Mouse (Mus musculus) forebrain, embryonic 11.5 days (tissue): ENCODE measurements around the gene Osbpl10. TPM values are rescaled to one million over a fixed set of nuclear protein-coding genes. Genes with fewer than 3 reads are reported as not detected.

Source experiments
- ATAC-seq: fragments of 200-750 bp; cut with Nextera tagmentation; replicated peaks from 2 replicates; pipeline ENCODE4 v1.8.0; 2017; ENCODE audit warnings: moderate TSS enrichment; ENCODE audit not compliant: low FRiP score
- DNase-seq: peaks from one replicate; pipeline ENCODE4 v3.0.0-alpha.2; 2017; ENCODE audit warnings: low spot score
- H3K27ac ChIP-seq: fragments of 300-500 bp; sonication (generic); 2 replicates; pipeline ENCODE4 v1.5.1; 2014; ENCODE audit warnings: low read depth, low read length
- H3K27me3 ChIP-seq: fragments of 300-500 bp; sonication (generic); 2 replicates; pipeline ENCODE4 v1.6.1; 2014; ENCODE audit warnings: mild to moderate bottlenecking, low read length, mixed read lengths; ENCODE audit not compliant: control insufficient read depth, insufficient read depth
- H3K36me3 ChIP-seq: fragments of 300-500 bp; sonication (generic); 2 replicates; pipeline ENCODE4 v1.6.1; 2014; ENCODE audit warnings: mild to moderate bottlenecking, low read length, moderate library complexity, mixed read lengths; ENCODE audit not compliant: control insufficient read depth, insufficient read depth
- H3K4me1 ChIP-seq: fragments of 300-500 bp; sonication (generic); replicated peaks from 2 replicates; pipeline ENCODE4 v1.6.1; 2014; ENCODE audit warnings: low read length, mixed read lengths; ENCODE audit not compliant: control insufficient read depth, insufficient read depth
- H3K4me2 ChIP-seq: fragments of 300-500 bp; sonication (generic); 2 replicates; pipeline ENCODE4 v1.6.1; 2014; ENCODE audit warnings: low read depth, mild to moderate bottlenecking, low read length, moderate library complexity, mixed read lengths; ENCODE audit not compliant: severe bottlenecking
- H3K4me3 ChIP-seq: fragments of 300-500 bp; sonication (generic); 2 replicates; pipeline ENCODE4 v1.5.1; 2014; ENCODE audit warnings: low read depth, low read length
- H3K9ac ChIP-seq: fragments of 300-500 bp; sonication (generic); 2 replicates; pipeline ENCODE4 v1.6.1; 2014; ENCODE audit warnings: low read length
- H3K9me3 ChIP-seq: fragments of 300-500 bp; sonication (generic); 2 replicates; pipeline ENCODE4 v1.6.1; 2016; ENCODE audit warnings: low read length, mixed read lengths; ENCODE audit not compliant: control insufficient read depth
- WGBS: fragments of 180-500 bp; shearing (Covaris S2); extraction: QIAGEN DNeasy Blood & Tissue Kit; methylation state at CpG from one replicate; pipeline ENCODE4 v1.1.7; 2014; 5-methylcytosine and 5-hydroxymethylcytosine counted together
- polyA plus RNA-seq: library from polyadenylated mRNA; unstranded; fragments of >200 nt; fragmentation: Nextera tagmentation; extraction: Ambion mirVana; gene quantifications from 2 replicates; pipeline ENCODE4 v1.2.1, GENCODE M21; 2014

Gene Osbpl10
- polyA plus RNA-seq, 1 experiment from 2014 or later = 1.0 TPM

DNA sequence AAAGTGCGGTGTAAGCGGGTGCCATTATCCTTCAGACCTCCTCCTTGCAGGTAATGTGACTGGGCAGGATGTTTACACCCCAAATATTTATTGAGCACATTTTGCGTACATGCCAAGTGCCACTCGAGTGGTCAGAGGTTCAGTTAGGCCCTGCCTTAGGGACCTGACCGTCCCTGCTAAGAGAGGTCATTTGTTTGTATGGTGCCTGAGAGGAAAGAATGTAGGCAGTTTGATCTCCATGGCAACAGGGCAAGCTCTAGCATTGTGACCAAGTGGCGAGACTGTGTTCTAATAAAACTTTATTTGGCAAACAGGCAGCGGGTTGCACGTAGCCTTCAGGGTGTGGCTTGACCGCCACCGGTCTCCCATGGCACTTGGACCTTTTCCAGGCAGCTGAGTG, 12.1 kb downstream of the Osbpl10 start:
- no peaks in the 10 kb centered on the region for H3K36me3 ChIP-seq
- no peak overlapping the region for H3K4me2 ChIP-seq
- ATAC-seq (no peak), DNase-seq (no peak)
- H3K27me3 ChIP-seq = no peaks in the 10 kb centered on the region
- no peak overlapping the region for H3K9ac ChIP-seq
- no peak overlapping the region for H3K27ac ChIP-seq
- H3K4me3 ChIP-seq = no peak overlapping the region
- H3K9me3 ChIP-seq = no peaks in the 10 kb centered on the region
- WGBS = 81% methylated on average over 10 of the region's 10 CpGs
- H3K4me1 ChIP-seq = no peaks in the 10 kb centered on the region

DNA sequence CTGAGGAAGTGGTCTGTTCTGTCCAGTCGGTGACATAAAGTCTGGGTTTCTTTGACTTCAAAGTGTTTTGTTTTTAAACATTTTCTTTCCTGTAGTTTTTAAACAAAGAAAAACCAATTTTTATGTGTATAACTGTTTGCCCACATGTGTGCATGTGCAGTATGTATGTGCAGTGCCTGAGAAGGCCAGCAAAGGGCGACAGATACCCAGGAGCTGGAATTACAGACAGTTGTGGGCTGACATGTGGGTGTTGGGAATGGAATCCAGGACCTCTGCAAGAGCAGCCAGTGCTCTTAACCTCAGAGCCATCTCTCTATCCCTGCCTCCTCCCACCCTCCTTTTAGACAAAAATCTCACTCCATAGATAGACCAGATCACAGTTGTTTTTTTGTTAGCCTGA, 14.2 kb downstream of the Osbpl10 start:
- Histone ChIP-seq H3K9ac (no peak overlapping the region), H3K4me3 (no peak overlapping the region), H3K9me3 (no peaks in the 10 kb centered on the region), H3K27me3 (no peaks in the 10 kb centered on the region), H3K27ac (no peak overlapping the region), H3K36me3 (no peaks in the 10 kb centered on the region), H3K4me2 (no peak overlapping the region), H3K4me1 (no peaks in the 10 kb centered on the region)
- DNase-seq = no peak
- WGBS = 88% methylated on average over 2 of the region's 2 CpGs
- no peak for ATAC-seq

DNA sequence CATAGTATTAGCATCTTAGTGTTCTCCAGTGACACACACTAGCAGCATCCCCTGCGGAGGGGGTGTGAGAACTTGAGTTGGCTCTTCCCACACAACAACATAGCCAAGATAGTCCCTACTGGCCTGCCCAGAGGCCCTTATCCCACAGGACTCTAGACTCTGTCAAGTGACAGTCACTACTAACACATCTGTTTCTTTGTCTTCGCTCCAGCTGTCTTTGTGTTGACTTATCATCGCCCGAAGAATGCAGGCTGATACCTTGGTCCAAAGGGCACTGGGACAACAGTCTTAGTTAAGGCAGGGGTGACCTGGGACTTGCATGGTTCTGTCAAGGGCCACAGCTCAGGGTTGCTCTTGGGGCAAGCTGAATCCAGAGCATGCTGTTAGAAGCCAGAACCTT, 16.9 kb downstream of the Osbpl10 start:
- Histone ChIP-seq H3K27ac (no peak overlapping the region), H3K9me3 (0 out of 2 replicates have a peak, but pooled peaks cover 1% of the 10 kb centered on the region), H3K36me3 (no peaks in the 10 kb centered on the region), H3K4me1 (no peaks in the 10 kb centered on the region), H3K4me2 (no peak overlapping the region), H3K4me3 (no peak overlapping the region), H3K9ac (no peak overlapping the region), H3K27me3 (no peaks in the 10 kb centered on the region)
- 94% methylated on average over 4 of the region's 4 CpGs for WGBS
- ATAC-seq (no peak), DNase-seq (no peak)

DNA sequence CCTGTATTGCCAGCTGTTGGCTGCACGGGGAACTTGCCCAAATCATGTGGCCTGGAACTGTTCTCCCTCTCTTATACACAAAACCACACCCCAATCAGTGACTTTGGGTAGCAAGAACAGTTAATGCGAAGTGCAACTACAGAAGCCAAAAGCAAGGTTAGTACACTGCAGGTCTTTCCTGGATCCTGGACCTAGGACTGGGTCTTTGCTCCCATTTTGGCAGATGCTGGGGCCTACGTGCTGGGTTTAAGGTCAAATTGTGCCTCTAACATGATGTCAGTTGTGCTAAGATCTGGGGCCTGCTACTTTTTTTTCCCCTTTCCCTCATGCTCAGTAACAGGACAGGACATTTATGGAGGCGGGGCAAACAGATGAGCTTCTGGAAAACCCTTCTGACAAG, 17.3 kb downstream of the Osbpl10 start:
- Histone ChIP-seq H3K4me1 (no peaks in the 10 kb centered on the region), H3K27ac (no peak overlapping the region), H3K4me3 (no peak overlapping the region), H3K4me2 (no peak overlapping the region), H3K27me3 (no peaks in the 10 kb centered on the region), H3K9me3 (0 out of 2 replicates have a peak, but pooled peaks cover 2% of the 10 kb centered on the region), H3K9ac (no peak overlapping the region), H3K36me3 (no peaks in the 10 kb centered on the region)
- 89% methylated on average over 4 of the region's 4 CpGs for WGBS
- no peak for DNase-seq
- no peak for ATAC-seq

DNA sequence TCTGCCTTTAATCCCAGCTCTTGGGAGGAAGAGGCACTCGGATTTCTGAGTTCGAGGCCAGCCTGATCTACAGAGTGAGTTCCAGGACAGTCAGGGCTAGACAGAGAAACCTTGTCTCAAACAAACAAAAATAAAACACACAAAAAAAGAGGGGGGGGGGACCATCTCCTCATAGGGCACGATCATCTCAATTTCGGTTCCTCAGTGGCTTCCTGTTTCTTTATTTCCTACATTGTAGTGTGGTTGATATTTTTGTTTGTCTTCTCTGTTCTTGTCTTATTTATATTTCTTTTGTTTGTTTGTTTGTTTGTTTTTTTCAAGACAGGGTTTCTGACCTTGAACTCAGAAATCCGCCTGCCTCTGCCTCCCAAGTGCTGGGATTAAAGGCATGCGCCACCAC, 18.1 kb downstream of the Osbpl10 start:
- no peaks in the 10 kb centered on the region for H3K27me3 ChIP-seq
- H3K4me1 ChIP-seq = no peaks in the 10 kb centered on the region
- H3K9ac ChIP-seq = no peak overlapping the region
- H3K36me3 ChIP-seq = no peaks in the 10 kb centered on the region
- H3K4me2 ChIP-seq = no peak overlapping the region
- H3K9me3 ChIP-seq = 0 out of 2 replicates have a peak, but pooled peaks cover 2% of the 10 kb centered on the region
- H3K27ac ChIP-seq = no peak overlapping the region
- 91% methylated on average over 6 of the region's 6 CpGs for WGBS
- H3K4me3 ChIP-seq = no peak overlapping the region
- DNase-seq (no peak), ATAC-seq (no peak)

DNA sequence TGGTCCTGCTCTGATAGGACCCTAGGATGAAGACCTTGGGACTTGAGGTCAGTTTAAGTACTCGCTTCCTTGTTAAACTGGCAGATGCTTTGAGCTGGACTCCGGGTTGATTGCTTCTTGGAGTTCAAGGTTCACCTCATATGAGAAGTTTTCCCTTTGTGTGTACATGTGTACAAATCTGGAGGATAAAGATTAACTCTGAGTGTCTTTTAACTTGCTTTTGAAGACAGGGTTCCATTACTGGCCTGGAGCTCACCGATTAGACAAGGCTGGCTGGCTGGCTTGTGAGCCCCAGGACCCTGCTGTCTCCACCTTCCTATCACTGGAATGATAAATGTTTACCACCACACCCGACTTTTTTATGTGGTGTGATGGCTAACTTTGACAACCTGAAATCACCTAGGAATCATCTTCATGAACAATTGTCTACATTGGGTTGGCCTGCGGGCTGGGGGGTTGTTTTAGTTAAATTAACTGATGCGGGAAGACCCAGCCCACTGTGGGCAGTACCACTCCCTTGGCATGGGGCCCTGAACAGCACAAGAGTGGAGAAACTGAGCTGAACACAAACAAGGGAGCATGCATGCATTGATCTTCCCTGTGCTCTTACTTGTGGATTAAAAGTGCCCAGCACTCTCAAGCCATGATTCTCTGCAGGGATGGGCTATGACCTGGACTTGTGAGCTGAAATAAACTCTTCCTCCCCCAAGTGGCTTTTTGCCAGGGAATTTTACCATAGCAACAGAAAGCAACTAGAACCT, 20.8 kb downstream of the Osbpl10 start:
- WGBS = 88% methylated on average over 6 of the region's 6 CpGs
- H3K4me3 ChIP-seq = no peak overlapping the region
- H3K36me3 ChIP-seq = no peaks in the 10 kb centered on the region
- ATAC-seq = no peak
- 0 out of 2 replicates have a peak, but pooled peaks cover 2% of the 10 kb centered on the region for H3K9me3 ChIP-seq
- no peaks in the 10 kb centered on the region for H3K27me3 ChIP-seq
- H3K4me1 ChIP-seq = no peaks in the 10 kb centered on the region
- no peak overlapping the region for H3K4me2 ChIP-seq
- H3K27ac ChIP-seq = no peak overlapping the region
- no peak for DNase-seq
- no peak overlapping the region for H3K9ac ChIP-seq

DNA sequence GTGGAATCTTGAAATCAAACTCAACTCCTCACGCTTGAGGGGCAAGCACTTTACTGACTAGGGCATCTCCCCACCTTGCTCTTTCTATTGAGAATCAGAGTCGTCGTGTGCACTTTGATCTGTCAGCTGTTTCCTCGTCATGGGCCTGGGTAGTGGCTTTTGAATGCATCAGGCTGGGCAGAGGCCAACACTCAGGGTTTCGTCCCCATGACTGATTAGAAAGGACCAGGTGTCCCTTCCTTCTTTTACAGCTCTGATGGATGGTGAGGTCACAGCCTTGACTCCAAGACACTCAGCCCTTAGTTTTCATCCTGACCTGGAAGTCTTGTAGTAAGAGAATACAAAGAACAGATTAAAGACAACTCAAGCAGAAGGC, 21.4 kb downstream of the Osbpl10 start:
- Histone ChIP-seq H3K9me3 (0 out of 2 replicates have a peak, but pooled peaks cover 2% of the 10 kb centered on the region), H3K36me3 (no peaks in the 10 kb centered on the region), H3K4me3 (no peak overlapping the region), H3K27ac (no peak overlapping the region), H3K9ac (no peak overlapping the region), H3K4me1 (no peaks in the 10 kb centered on the region), H3K27me3 (no peaks in the 10 kb centered on the region), H3K4me2 (no peak overlapping the region)
- WGBS = 74% methylated on average over 5 of the region's 5 CpGs
- ATAC-seq (no peak), DNase-seq (no peak)

DNA sequence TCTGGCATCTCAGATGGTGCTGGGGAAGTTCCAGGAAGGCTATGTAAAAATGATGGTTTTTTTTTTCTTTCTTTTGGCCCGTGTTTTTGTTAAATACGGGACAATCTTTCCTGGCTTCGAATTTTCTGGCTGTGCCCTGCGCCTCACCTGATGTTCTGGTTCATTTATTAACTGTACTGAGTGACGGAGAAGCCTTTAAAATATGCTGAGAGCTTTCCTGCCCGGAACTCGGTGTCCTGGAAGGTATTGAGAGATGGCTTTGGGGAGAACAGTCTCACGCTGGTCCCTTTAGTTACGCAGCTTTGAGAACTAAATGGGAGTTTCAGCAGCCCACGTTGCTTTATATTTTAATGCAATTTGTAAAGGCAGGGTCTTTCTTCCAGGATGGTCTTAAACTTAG, 27.1 kb downstream of the Osbpl10 start:
- WGBS = 90% methylated on average over 10 of the region's 10 CpGs
- ATAC-seq = no peak
- H3K4me1 ChIP-seq = no peaks in the 10 kb centered on the region
- no peak overlapping the region for H3K4me2 ChIP-seq
- no peak overlapping the region for H3K27ac ChIP-seq
- peaks cover 4% of the 10 kb centered on the region; the same call in 1 of the 2 replicates for H3K9me3 ChIP-seq
- H3K9ac ChIP-seq = no peak overlapping the region
- no peak for DNase-seq
- no peak overlapping the region for H3K4me3 ChIP-seq
- H3K36me3 ChIP-seq = no peaks in the 10 kb centered on the region
- H3K27me3 ChIP-seq = no peaks in the 10 kb centered on the region

DNA sequence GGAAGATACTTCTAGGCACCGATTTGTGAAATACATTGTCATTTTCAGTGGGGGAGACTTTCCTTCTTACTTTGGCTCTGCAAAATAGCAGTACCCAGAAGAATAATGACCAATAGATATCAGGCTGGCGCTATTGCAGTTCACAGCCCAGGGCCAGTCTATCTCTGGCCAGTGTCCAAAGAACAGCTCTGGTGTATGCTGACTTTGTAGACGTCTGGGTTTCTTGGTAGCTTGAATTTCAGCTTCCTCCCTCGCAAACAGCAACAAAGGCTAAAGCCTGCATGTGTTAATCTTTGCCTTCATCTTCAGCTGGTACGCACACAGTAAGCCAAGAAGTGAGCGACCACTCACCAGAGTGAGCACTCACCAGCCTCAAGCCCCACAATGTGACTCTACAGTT, 29.4 kb downstream of the Osbpl10 start:
- WGBS = 88% methylated on average over 6 of the region's 6 CpGs
- no peak for ATAC-seq
- no peaks in the 10 kb centered on the region for H3K4me1 ChIP-seq

More for the DNA sequence above, 29.4 kb downstream of the Osbpl10 start:
- Histone ChIP-seq H3K4me2 (no peak overlapping the region), H3K9ac (no peak overlapping the region), H3K27me3 (no peaks in the 10 kb centered on the region), H3K4me3 (no peak overlapping the region), H3K9me3 (peaks cover 4% of the 10 kb centered on the region; the same call in 1 of the 2 replicates), H3K36me3 (no peaks in the 10 kb centered on the region), H3K27ac (no peak overlapping the region)
- DNase-seq = no peak
